Mouse (Mus musculus): Measurements from ENCODE around the gene Tspan7.

DNA sequence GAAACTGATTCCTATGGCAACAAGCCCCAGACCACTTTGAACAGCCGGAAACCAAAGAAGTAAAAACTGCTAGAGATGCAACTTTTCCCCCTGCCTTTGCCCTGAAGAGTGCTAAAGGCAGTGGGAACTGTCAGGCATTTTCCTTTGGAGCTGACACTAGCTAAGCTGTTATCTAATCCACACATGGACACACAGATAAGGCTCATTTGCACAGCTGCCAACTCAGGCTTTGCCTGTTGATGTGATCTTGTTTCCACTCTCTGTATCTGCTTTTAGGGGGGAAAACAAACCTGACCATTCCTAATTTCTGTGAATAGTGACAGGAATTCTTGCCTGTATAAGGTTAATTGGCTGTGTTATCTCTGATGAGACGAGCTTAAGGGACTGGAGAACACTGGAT, 17.7 kb downstream of the Tspan7 start:
- TF ChIP-seq CTCF (IDR thresholded peaks at IDR 0.05; ENCODE audit: extremely low read depth, insufficient read depth, low read length), result no peak
- no peak for TF ChIP-seq POLR2A (IDR thresholded peaks at IDR 0.05; ENCODE audit: extremely low read depth, insufficient read depth, low read length)
